Mouse (Mus musculus) liver, adult 2 months (tissue): Measurements from ENCODE around the gene Ube2v1. TPM values are rescaled to one million over a fixed set of nuclear protein-coding genes. Genes with fewer than 3 reads are reported as not detected.
A peak's percentile ranks its signal among the peaks of the same experiment; 100 is the strongest.

Source experiments
- DNase-seq: peaks from one replicate; pipeline ENCODE4 v3.0.0-alpha.2; 2011; ENCODE audit warnings: low read depth, low spot score; ENCODE audit errors: extremely low read depth
- H3K27ac ChIP-seq: fragments of 200-500 bp; replicated peaks from 2 replicates; pipeline ENCODE4 v1.5.1; 2012; ENCODE audit warnings: low read depth, mild to moderate bottlenecking, control low read depth, inconsistent platforms, low read length; ENCODE audit not compliant: insufficient read depth
- H3K27me3 ChIP-seq: fragments of 200-500 bp; 2 replicates; pipeline ENCODE4 v1.6.1; 2012; ENCODE audit warnings: mild to moderate bottlenecking, moderate library complexity, low read length, inconsistent platforms; ENCODE audit not compliant: control insufficient read depth, insufficient read depth
- H3K36me3 ChIP-seq: fragments of 200-500 bp; 2 replicates; pipeline ENCODE4 v1.6.1; 2012; ENCODE audit warnings: low read length, inconsistent platforms; ENCODE audit not compliant: control insufficient read depth, insufficient read depth
- H3K4me1 ChIP-seq: fragments of 200-500 bp; 2 replicates; pipeline ENCODE4 v1.6.1; 2011; ENCODE audit warnings: low read length; ENCODE audit not compliant: control insufficient read depth, insufficient read depth
- H3K4me3 ChIP-seq: fragments of 200-500 bp; 2 replicates; pipeline ENCODE4 v1.5.1; 2011; ENCODE audit warnings: low read depth, mild to moderate bottlenecking, control low read depth, low read length, moderate library complexity; ENCODE audit not compliant: insufficient read depth
- H3K79me2 ChIP-seq: fragments of 200-500 bp; 2 replicates; pipeline ENCODE4 v1.6.1; 2012; ENCODE audit warnings: inconsistent platforms, mild to moderate bottlenecking, low read length, moderate library complexity; ENCODE audit not compliant: control insufficient read depth, insufficient read depth
- H3K9ac ChIP-seq: fragments of 200-500 bp; 2 replicates; pipeline ENCODE4 v1.6.1; 2012; ENCODE audit warnings: low read depth, mild to moderate bottlenecking, control low read depth, inconsistent platforms, low read length
- CTCF ChIP-seq: fragments of 200-500 bp; IDR thresholded peaks from 2 replicates; pipeline ENCODE4 v1.5.1; 2011; ENCODE audit warnings: low read depth, low read length, control low read depth
- POLR2A ChIP-seq: fragments of 200-500 bp; IDR thresholded peaks from 2 replicates; pipeline ENCODE4 v1.6.1; 2011; ENCODE audit warnings: low read length, control low read depth; ENCODE audit not compliant: insufficient read depth; ENCODE audit errors: extremely low read depth
- WGBS: fragments of 180-500 bp; shearing (Covaris S2); methylation state at CpG from one replicate; pipeline ENCODE4 v1.1.7; 2018; 5-methylcytosine and 5-hydroxymethylcytosine counted together
- polyA plus RNA-seq: library from polyadenylated mRNA; depleted of rRNA; stranded (reverse); fragments of >200 nt; gene quantifications from 2 replicates; pipeline ENCODE4 v1.2.3, GENCODE M21; 2012
- total RNA-seq: library from RNA; depleted of rRNA; stranded (reverse); fragments of >200 nt; gene quantifications from 2 replicates; pipeline ENCODE4 v1.2.3, GENCODE M21; 2014

Gene Ube2v1
- total and polyA plus RNA-seq, 2 experiments, result 26.2 to 75.2 TPM

GRCm38 (mm10) chr2:167596726-167597491 lies 35.0 kb downstream of the Ube2v1 start:
- H3K4me3 ChIP-seq, result no peak overlapping the region
- TF ChIP-seq POLR2A, result no peak
- no peak for TF ChIP-seq CTCF
- H3K27me3 ChIP-seq, result no peaks in the 10 kb centered on the region
- H3K27ac ChIP-seq, result peak overlapping the region; percentile 37
- H3K9ac ChIP-seq, result 0 out of 2 replicates have a peak overlapping the region, but pooled peaks have one; percentile 17
- DNase-seq, result no peak
- peaks cover 6% of the 10 kb centered on the region; the same call in 1 of the 2 replicates for H3K4me1 ChIP-seq
- WGBS, result 57% methylated on average over 27 of the region's 27 CpGs
- no peaks in the 10 kb centered on the region for H3K36me3 ChIP-seq
- H3K79me2 ChIP-seq, result no peaks in the 10 kb centered on the region

GRCm38 (mm10) chr2:167596262-167596661 lies 35.6 kb downstream of the Ube2v1 start:
- WGBS, result 81% methylated on average over 3 of the region's 4 CpGs
- Histone ChIP-seq H3K4me1 (peaks cover 6% of the 10 kb centered on the region; the same call in 1 of the 2 replicates), H3K36me3 (no peaks in the 10 kb centered on the region), H3K4me3 (no peak overlapping the region), H3K27ac (peak overlapping the region; percentile 87), H3K79me2 (no peaks in the 10 kb centered on the region), H3K9ac (no peak overlapping the region; the same call in 1 of the 2 replicates), H3K27me3 (no peaks in the 10 kb centered on the region)
- DNase-seq, result no peak
- TF ChIP-seq CTCF (no peak), POLR2A (no peak)

GRCm38 (mm10) chr2:167595761-167596171 lies 36.1 kb downstream of the Ube2v1 start:
- WGBS, result 72% methylated on average over 14 of the region's 14 CpGs
- no peak overlapping the region for H3K4me3 ChIP-seq
- peak overlapping the region; percentile 68 for H3K9ac ChIP-seq
- no peaks in the 10 kb centered on the region for H3K36me3 ChIP-seq
- peak overlapping the region; percentile 87 for H3K27ac ChIP-seq
- no peak for DNase-seq
- no peaks in the 10 kb centered on the region for H3K79me2 ChIP-seq
- no peak for TF ChIP-seq CTCF
- no peak for TF ChIP-seq POLR2A
- peaks cover 6% of the 10 kb centered on the region; the same call in 1 of the 2 replicates for H3K4me1 ChIP-seq
- H3K27me3 ChIP-seq, result no peaks in the 10 kb centered on the region

- Histone ChIP-seq H3K4me1 (peaks cover 6% of the 10 kb centered on the region; the same call in 1 of the 2 replicates), H3K27me3 (no peaks in the 10 kb centered on the region), H3K9ac (0 out of 2 replicates have a peak overlapping the region, but pooled peaks have one; percentile 17), H3K36me3 (no peaks in the 10 kb centered on the region), H3K4me3 (no peak overlapping the region), H3K79me2 (no peaks in the 10 kb centered on the region), H3K27ac (peak overlapping the region; percentile 69)
- peak; percentile 53 for DNase-seq
- 0 out of 2 replicates have a peak, but pooled peaks have one; percentile 7 for TF ChIP-seq CTCF
- TF ChIP-seq POLR2A, result no peak
- 26% methylated on average over 10 of the region's 10 CpGs for WGBS
Measured at GRCm38 (mm10) chr2:167594444-167594934, 37.4 kb downstream of the Ube2v1 start.

- 88% methylated on average over 4 of the region's 4 CpGs for WGBS
- TF ChIP-seq POLR2A, result no peak
- TF ChIP-seq CTCF, result no peak
- no peaks in the 10 kb centered on the region for H3K79me2 ChIP-seq
- peaks cover 6% of the 10 kb centered on the region; the same call in 1 of the 2 replicates for H3K4me1 ChIP-seq
- no peak overlapping the region for H3K4me3 ChIP-seq
- H3K27ac ChIP-seq, result peak overlapping the region; percentile 69
- no peaks in the 10 kb centered on the region for H3K27me3 ChIP-seq
- H3K9ac ChIP-seq, result peak overlapping the region; percentile 17; the same call in 1 of the 2 replicates
- DNase-seq, result no peak
- no peaks in the 10 kb centered on the region for H3K36me3 ChIP-seq
Measured at GRCm38 (mm10) chr2:167593551-167594250, 38.2 kb downstream of the Ube2v1 start.
